Mouse (Mus musculus) hindbrain, embryonic 13.5 days (tissue): ENCODE results near the gene Tet1. TPM values are rescaled to one million over a fixed set of nuclear protein-coding genes. Genes with fewer than 3 reads are reported as not detected.
A peak's percentile ranks its signal among the peaks of the same experiment; 100 is the strongest.
"Not testable (repeated sequence)": the region's sequence is repeated elsewhere in the genome, so short reads cannot be mapped to it uniquely, and the experiment has no call there.

Experiments used
- ATAC-seq: fragments of 200-750 bp; cut with Nextera tagmentation; 2 replicates; pipeline ENCODE4 v1.8.0; 2017; ENCODE audit warnings: moderate TSS enrichment; ENCODE audit not compliant: low FRiP score
- H3K27ac ChIP-seq: fragments of 300-500 bp; sonication (generic); 2 replicates; pipeline ENCODE4 v1.5.1; 2015; ENCODE audit warnings: inconsistent platforms, mild to moderate bottlenecking, moderate library complexity
- H3K27me3 ChIP-seq: fragments of 300-500 bp; sonication (generic); 2 replicates; pipeline ENCODE4 v1.6.1; 2015; ENCODE audit warnings: mild to moderate bottlenecking, inconsistent platforms
- H3K36me3 ChIP-seq: fragments of 300-500 bp; sonication (generic); 2 replicates; pipeline ENCODE4 v1.6.1; 2015; ENCODE audit warnings: mild to moderate bottlenecking, inconsistent platforms
- H3K4me1 ChIP-seq: fragments of 300-500 bp; sonication (generic); replicated peaks from 2 replicates; pipeline ENCODE4 v1.6.1; 2015; ENCODE audit warnings: inconsistent platforms
- H3K4me2 ChIP-seq: fragments of 300-500 bp; sonication (generic); 2 replicates; pipeline ENCODE4 v1.6.1; 2015; ENCODE audit warnings: inconsistent platforms, mild to moderate bottlenecking, moderate library complexity
- H3K4me3 ChIP-seq: fragments of 300-500 bp; sonication (generic); 2 replicates; pipeline ENCODE4 v1.5.1; 2015; ENCODE audit warnings: mild to moderate bottlenecking, inconsistent platforms
- H3K9ac ChIP-seq: fragments of 300-500 bp; sonication (generic); 2 replicates; pipeline ENCODE4 v1.6.1; 2015; ENCODE audit warnings: mild to moderate bottlenecking, inconsistent platforms
- H3K9me3 ChIP-seq: fragments of 300-500 bp; sonication (generic); 2 replicates; pipeline ENCODE4 v1.6.1; 2016; ENCODE audit warnings: inconsistent platforms
- WGBS: fragments of 180-500 bp; shearing (Covaris S2); methylation state at CpG from one replicate; pipeline ENCODE4 v1.1.7; 2015; 5-methylcytosine and 5-hydroxymethylcytosine counted together
- polyA plus RNA-seq: library from polyadenylated mRNA; unstranded; fragments of >200 nt; fragmentation: Nextera tagmentation; extraction: Ambion mirVana; gene quantifications from 2 replicates; pipeline ENCODE4 v1.2.1, GENCODE M21; 2015

Tet1 gene
- polyA plus RNA-seq, result 35.1 and 35.8 TPM in 2 replicates

DNA sequence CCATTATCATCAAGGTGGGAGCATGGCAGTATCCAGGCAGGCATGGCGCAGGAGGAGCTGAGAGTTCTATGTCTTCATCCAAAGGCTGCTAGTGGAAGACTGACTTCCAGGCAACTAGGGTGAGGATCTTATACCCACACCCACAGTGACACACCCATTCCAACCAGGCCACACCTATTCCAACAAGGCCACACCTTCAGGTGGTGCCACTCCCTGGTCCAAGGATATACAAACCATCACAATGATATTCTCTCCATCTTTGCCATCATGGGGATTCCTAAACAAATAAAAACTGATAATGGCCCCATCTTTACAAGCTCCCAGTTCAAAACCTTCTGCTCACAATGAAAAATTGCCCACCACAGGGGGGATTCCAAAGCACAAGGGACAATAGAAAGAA, at the start of gene Tet1:
Gene Tet1, minus strand, starts transcription at position 101 of the 400 bp plus-strand sequence.
- not testable (repeated sequence) for H3K9me3 ChIP-seq, ATAC-seq, H3K27me3 ChIP-seq, H3K4me2 ChIP-seq, H3K9ac ChIP-seq, H3K36me3 ChIP-seq, H3K27ac ChIP-seq, H3K4me1 ChIP-seq, H3K4me3 ChIP-seq
- WGBS, result no CpG with 5 or more reads among the region's 1 CpGs

GRCm38 (mm10) chr10:62948551-62948950, 39.8 kb upstream of the Tet1 start:
- ATAC-seq, result no peak
- Histone ChIP-seq H3K9me3 (no peaks in the 10 kb centered on the region), H3K27me3 (no peaks in the 10 kb centered on the region), H3K27ac (no peak overlapping the region), H3K4me3 (no peak overlapping the region), H3K4me2 (no peak overlapping the region), H3K36me3 (peaks cover 25% of the 10 kb centered on the region), H3K9ac (no peak overlapping the region), H3K4me1 (0 out of 2 replicates have a peak, but pooled peaks cover 4% of the 10 kb centered on the region)
- WGBS, result 96% methylated on average over 7 of the region's 7 CpGs

- H3K27me3 ChIP-seq, result no peaks in the 10 kb centered on the region
- H3K36me3 ChIP-seq, result peaks cover 38% of the 10 kb centered on the region
- peak; percentile 92 for ATAC-seq
- under 1% methylated on average over 68 of the region's 68 CpGs for WGBS
- H3K27ac ChIP-seq, result peak within 1 kb of the TSS; percentile 90
- peak within 1 kb of the TSS; percentile 72 for H3K4me2 ChIP-seq
- H3K9ac ChIP-seq, result peak within 1 kb of the TSS; percentile 83
- peak within 1 kb of the TSS; percentile 59 for H3K4me3 ChIP-seq
- 0 out of 2 replicates have a peak, but pooled peaks cover 4% of the 10 kb centered on the region for H3K4me1 ChIP-seq
- H3K9me3 ChIP-seq, result no peaks in the 10 kb centered on the region
These were observed 38.1 kb upstream of the Tet1 start, which contains the start of gene Dna2 for GRCm38 (mm10) chr10:62946738-62947471. Gene Dna2 (plus strand): TSS chr10:62947026.

- Histone ChIP-seq H3K4me1 (0 out of 2 replicates have a peak, but pooled peaks cover 4% of the 10 kb centered on the region), H3K27ac (no peak overlapping the region), H3K9me3 (no peaks in the 10 kb centered on the region), H3K4me3 (no peak overlapping the region), H3K4me2 (no peak overlapping the region), H3K36me3 (peaks cover 46% of the 10 kb centered on the region), H3K9ac (no peak overlapping the region), H3K27me3 (no peaks in the 10 kb centered on the region)
- no peak for ATAC-seq
- WGBS, result 88% methylated on average over 10 of the region's 10 CpGs
These were observed 36.3 kb upstream of the Tet1 start for GRCm38 (mm10) chr10:62944975-62945580.

DNA sequence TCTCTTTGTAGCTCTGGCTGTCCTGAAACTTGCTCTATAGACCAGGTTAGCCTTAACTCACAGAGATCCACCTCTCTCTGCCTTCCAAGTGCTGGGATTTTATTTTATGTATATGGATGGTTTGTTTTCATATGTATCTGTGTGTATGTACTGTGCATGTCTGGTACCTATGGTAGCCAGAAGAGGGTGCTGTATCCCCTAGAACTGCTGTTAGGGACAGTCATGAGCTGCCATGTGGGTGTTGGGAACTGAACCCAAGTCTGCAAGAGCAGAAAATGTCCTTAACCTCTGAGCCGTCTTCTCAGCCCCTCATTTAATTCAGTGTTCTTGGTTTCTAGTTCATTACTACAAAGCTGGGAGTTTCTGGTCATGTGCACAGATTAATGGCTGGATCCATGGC, 23.6 kb upstream of the Tet1 start:
- Histone ChIP-seq H3K27ac (no peak overlapping the region), H3K4me1 (no peaks in the 10 kb centered on the region), H3K27me3 (no peaks in the 10 kb centered on the region), H3K9ac (no peak overlapping the region), H3K4me2 (no peak overlapping the region), H3K9me3 (no peaks in the 10 kb centered on the region), H3K36me3 (peaks cover 73% of the 10 kb centered on the region), H3K4me3 (no peak overlapping the region)
- 100% methylated on average over 1 of the region's 1 CpGs for WGBS
- no peak for ATAC-seq

DNA sequence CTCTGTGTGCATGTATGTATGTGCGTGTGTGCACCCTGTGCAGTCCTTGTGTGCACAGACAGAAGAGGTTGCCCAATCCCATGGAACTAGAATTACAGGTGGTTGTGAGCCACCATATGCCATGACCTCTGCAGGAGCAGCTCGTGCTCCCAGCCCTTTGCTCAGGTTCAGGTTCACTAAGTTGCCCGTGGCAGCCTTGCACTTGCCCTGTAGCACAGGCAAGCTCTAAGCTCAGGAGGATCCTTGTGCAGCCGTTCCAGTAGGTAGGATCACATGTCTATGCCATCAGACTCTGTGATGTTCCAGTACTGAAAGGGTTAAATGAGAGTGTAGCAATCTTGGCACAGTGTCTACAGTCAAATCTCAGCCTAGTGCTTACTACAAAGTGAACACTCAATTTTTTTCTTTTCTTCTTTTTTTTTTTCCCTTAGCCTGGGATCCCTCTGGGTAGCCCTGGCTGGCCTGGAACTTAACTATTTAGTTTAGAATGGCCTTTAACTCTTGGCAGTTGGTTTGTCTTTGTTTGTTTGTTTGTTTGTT, 15.4 kb upstream of the Tet1 start:
- no peaks in the 10 kb centered on the region for H3K9me3 ChIP-seq
- no peak overlapping the region for H3K4me2 ChIP-seq
- no peak for ATAC-seq
- peaks cover 13% of the 10 kb centered on the region for H3K36me3 ChIP-seq
- WGBS, result 90% methylated on average over 4 of the region's 4 CpGs
- H3K27ac ChIP-seq, result no peak overlapping the region
- peaks cover 18% of the 10 kb centered on the region for H3K4me1 ChIP-seq
- H3K27me3 ChIP-seq, result no peaks in the 10 kb centered on the region
- H3K9ac ChIP-seq, result no peak overlapping the region
- no peak overlapping the region for H3K4me3 ChIP-seq

GRCm38 (mm10) chr10:62920766-62921156, 12.0 kb upstream of the Tet1 start:
- peak; percentile 79 for ATAC-seq
- peak overlapping the region; percentile 93 for H3K27ac ChIP-seq
- WGBS, result 0% methylated on average over 26 of the region's 29 CpGs
- no peaks in the 10 kb centered on the region for H3K36me3 ChIP-seq
- H3K4me1 ChIP-seq, result peaks cover 18% of the 10 kb centered on the region
- H3K9ac ChIP-seq, result peak overlapping the region; percentile 98
- H3K9me3 ChIP-seq, result no peaks in the 10 kb centered on the region
- no peaks in the 10 kb centered on the region for H3K27me3 ChIP-seq
- H3K4me3 ChIP-seq, result peak overlapping the region; percentile 97
- H3K4me2 ChIP-seq, result peak overlapping the region; percentile 84

DNA sequence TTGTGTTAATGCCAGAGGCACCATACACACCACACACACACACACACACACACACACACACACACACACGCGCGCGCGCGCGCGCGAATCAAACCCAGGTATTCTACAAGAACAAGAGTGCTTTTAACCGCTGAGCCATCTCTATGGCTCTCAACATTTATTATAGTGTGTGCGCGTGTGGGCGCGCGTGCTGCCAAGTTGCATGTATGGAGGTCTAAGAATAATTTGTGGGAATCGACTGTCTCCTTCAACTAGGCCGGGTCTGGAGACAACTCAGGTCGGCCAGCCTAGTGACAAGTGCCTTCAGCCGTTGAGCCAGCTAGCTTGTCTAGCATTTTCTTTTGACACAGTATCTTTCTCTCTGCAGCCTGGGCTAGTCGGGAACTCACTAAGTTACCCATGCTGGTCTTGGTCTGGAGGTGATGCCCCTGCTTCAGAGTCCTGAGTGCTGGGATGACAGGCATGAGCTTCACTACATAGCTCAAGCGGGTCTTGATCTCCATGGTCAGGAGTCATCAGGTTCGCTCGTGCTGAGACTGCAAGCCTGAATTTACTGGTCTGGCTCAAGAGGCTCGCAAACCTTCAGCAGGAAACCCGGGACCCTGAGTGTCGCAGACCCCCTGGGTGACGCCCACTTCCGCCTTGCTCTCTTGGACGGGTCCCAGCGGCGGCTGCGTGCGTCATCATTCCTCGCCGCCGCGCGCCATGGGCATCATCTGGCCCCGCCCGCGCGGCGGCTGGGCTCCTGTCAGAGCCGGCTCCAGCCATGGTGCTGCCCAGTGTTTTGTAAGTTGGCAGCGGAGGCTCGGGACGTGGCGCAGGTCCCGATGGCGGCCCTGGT, 11.3 kb upstream of the Tet1 start, which contains the start of gene Slc25a16:
Gene Slc25a16, plus strand, starts transcription at position 709 of the 841 bp plus-strand sequence.
- H3K27me3 ChIP-seq, result no peaks in the 10 kb centered on the region
- peak within 1 kb of the TSS; percentile 84 for H3K4me2 ChIP-seq
- peak; percentile 98 for ATAC-seq
- peak within 1 kb of the TSS; percentile 97 for H3K4me3 ChIP-seq
- peak within 1 kb of the TSS; percentile 98 for H3K9ac ChIP-seq
- 6% methylated on average over 50 of the region's 50 CpGs for WGBS
- H3K27ac ChIP-seq, result peak within 1 kb of the TSS; percentile 93
- H3K9me3 ChIP-seq, result no peaks in the 10 kb centered on the region
- H3K4me1 ChIP-seq, result peaks cover 18% of the 10 kb centered on the region
- no peaks in the 10 kb centered on the region for H3K36me3 ChIP-seq

DNA sequence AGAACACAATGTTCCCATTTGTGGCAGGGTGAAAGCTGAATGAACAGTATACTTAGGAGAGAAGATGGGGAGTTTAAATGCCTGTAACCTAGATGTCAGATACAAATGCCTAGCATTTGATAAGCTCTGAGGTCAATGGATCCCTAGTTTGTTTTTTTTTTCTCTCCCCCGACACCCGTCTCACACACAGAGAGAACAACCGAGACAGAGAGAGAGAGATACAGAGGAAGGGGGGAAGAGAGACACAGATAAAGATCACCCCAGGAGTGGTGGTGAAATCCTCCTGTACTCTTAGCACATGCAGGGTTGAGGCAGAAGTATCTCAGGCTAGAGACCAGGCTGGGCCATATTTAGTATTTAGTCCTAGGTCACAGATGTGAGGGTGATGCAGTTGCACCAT, 10.2 kb upstream of the Tet1 start:
- H3K27ac ChIP-seq, result no peak overlapping the region
- H3K4me1 ChIP-seq, result peaks cover 15% of the 10 kb centered on the region
- no peaks in the 10 kb centered on the region for H3K27me3 ChIP-seq
- H3K9ac ChIP-seq, result no peak overlapping the region
- 87% methylated on average over 3 of the region's 3 CpGs for WGBS
- no peaks in the 10 kb centered on the region for H3K36me3 ChIP-seq
- no peak overlapping the region for H3K4me3 ChIP-seq
- H3K9me3 ChIP-seq, result no peaks in the 10 kb centered on the region
- ATAC-seq, result no peak
- no peak overlapping the region for H3K4me2 ChIP-seq

DNA sequence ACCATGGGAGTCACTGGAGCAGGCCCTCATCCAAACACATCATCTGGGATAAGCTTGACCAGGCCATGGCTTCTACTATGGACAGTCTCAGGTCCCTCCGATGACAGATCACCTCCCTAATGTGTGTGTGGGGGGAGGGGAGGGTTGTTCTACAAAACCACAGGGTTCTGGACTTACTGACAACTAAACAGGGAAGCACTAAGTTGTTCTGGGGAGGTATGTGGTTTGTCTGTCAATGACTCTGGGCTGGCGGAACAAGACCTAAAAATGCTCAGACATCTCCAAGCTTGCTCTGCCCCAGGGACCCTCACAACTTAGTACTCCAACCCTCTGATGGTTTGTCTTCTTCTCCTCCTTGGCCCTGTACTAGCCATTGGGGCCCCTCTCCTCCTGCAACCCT, 2.3 kb upstream of the Tet1 start:
- H3K36me3 ChIP-seq, result no peaks in the 10 kb centered on the region
- no peak overlapping the region for H3K9ac ChIP-seq
- no peak for ATAC-seq
- no peak overlapping the region for H3K4me3 ChIP-seq
- no peaks in the 10 kb centered on the region for H3K4me1 ChIP-seq
- H3K27ac ChIP-seq, result no peak overlapping the region
- H3K4me2 ChIP-seq, result no peak overlapping the region
- WGBS, result 88% methylated on average over 2 of the region's 2 CpGs
- no peaks in the 10 kb centered on the region for H3K9me3 ChIP-seq
- no peaks in the 10 kb centered on the region for H3K27me3 ChIP-seq

DNA sequence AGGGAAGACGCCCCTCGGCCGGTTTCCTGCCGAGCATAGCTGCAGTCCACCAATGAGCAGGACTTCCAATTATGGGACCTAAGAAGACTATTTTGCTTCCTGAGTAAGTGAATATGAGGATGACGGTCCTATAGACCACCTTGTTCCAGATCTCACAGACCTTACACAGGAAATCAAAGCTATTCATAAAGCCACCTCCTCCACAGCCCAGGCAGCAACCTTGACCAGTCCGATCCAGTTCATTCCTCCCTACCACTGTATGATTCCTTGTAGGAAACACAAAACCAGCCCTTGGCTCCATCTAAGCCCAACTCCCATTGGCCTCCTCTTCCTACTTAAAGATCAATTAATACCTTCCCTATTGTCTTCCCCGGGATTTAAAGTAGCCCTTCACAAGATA, 2.5 kb downstream of the Tet1 start:
- no peaks in the 10 kb centered on the region for H3K4me1 ChIP-seq
- H3K27me3 ChIP-seq, result no peaks in the 10 kb centered on the region
- no peak overlapping the region for H3K4me3 ChIP-seq
- ATAC-seq, result no peak
- no peaks in the 10 kb centered on the region for H3K36me3 ChIP-seq
- WGBS, result 90% methylated on average over 7 of the region's 7 CpGs
- no peak overlapping the region for H3K27ac ChIP-seq
- no peak overlapping the region for H3K4me2 ChIP-seq
- H3K9me3 ChIP-seq, result no peaks in the 10 kb centered on the region
- H3K9ac ChIP-seq, result no peak overlapping the region

DNA sequence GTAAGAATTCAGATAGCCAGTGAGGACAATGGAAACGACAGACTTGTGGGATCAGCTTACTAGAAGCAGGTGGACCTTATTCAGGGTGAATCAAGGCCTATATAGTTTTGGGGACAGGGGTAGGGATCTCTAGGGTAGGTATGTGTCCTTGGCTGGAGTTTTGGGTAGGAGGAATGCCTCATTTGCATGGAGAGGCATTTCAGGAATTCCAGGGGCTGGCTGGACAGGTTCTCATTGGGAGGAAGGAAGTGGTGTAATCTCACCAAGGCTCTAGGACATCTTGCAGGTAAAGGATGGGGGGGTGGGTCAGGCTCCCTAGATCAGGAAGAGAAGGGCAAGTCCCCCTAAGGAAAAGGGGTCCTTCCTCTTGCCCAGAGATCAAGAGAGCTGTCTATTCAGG, 6.0 kb downstream of the Tet1 start:
- Histone ChIP-seq H3K4me1 (no peaks in the 10 kb centered on the region), H3K9me3 (no peaks in the 10 kb centered on the region), H3K4me3 (no peak overlapping the region), H3K9ac (no peak overlapping the region), H3K4me2 (no peak overlapping the region), H3K27ac (no peak overlapping the region), H3K36me3 (no peaks in the 10 kb centered on the region), H3K27me3 (no peaks in the 10 kb centered on the region)
- no peak for ATAC-seq
- 58% methylated on average over 1 of the region's 1 CpGs for WGBS
